Mouse (Mus musculus): ENCODE data around the gene Pibf1. TPM values are rescaled to one million over a fixed set of nuclear protein-coding genes. Genes with fewer than 3 reads are reported as not detected.

Gene Pibf1
- polyA plus RNA-seq, 1 experiment from 2014 or later, result 13.7 TPM

GRCm38 (mm10) chr14:99163051-99163450, 63.8 kb downstream of the Pibf1 start:
- H3K9ac ChIP-seq (ENCODE audit: low read length), result no peak overlapping the region
- H3K4me3 ChIP-seq (replicated peaks; ENCODE audit: low read length), result no peak overlapping the region
- no peak overlapping the region for H3K4me2 ChIP-seq (ENCODE audit: low read depth, low read length)
- H3K36me3 ChIP-seq (ENCODE audit: control insufficient read depth, insufficient read depth, low read length), result 0 out of 2 replicates have a peak, but pooled peaks cover 3% of the 10 kb centered on the region
- no peaks in the 10 kb centered on the region for H3K4me1 ChIP-seq (ENCODE audit: control insufficient read depth, insufficient read depth, low read length)
- no peak for ATAC-seq (ENCODE audit: insufficient read depth, low FRiP score)
- no peaks in the 10 kb centered on the region for H3K27me3 ChIP-seq (ENCODE audit: control insufficient read depth, insufficient read depth, low read length)
- H3K9me3 ChIP-seq (replicated peaks; ENCODE audit: control insufficient read depth, low read length), result no peaks in the 10 kb centered on the region
- 88% methylated on average over 3 of the region's 3 CpGs for WGBS
- no peak overlapping the region for H3K27ac ChIP-seq (ENCODE audit: low read length)

- Histone ChIP-seq H3K9ac (ENCODE audit: low read length) (no peak overlapping the region), H3K27me3 (ENCODE audit: control insufficient read depth, insufficient read depth, low read length) (no peaks in the 10 kb centered on the region), H3K4me3 (replicated peaks; ENCODE audit: low read length) (no peak overlapping the region), H3K36me3 (ENCODE audit: control insufficient read depth, insufficient read depth, low read length) (no peaks in the 10 kb centered on the region), H3K9me3 (replicated peaks; ENCODE audit: control insufficient read depth, low read length) (no peaks in the 10 kb centered on the region), H3K27ac (ENCODE audit: low read length) (peak overlapping the region; percentile 50), H3K4me1 (ENCODE audit: control insufficient read depth, insufficient read depth, low read length) (peaks cover 3% of the 10 kb centered on the region; the same call in 1 of the 2 replicates), H3K4me2 (ENCODE audit: low read depth, low read length) (no peak overlapping the region)
- ATAC-seq (ENCODE audit: insufficient read depth, low FRiP score), result peak; percentile 85
- 61% methylated on average over 4 of the region's 4 CpGs for WGBS
Measured at GRCm38 (mm10) chr14:99174138-99174745, 75.0 kb downstream of the Pibf1 start.

GRCm38 (mm10) chr14:99176559-99176958, 77.3 kb downstream of the Pibf1 start:
- Histone ChIP-seq H3K4me1 (ENCODE audit: control insufficient read depth, insufficient read depth, low read length) (peaks cover 3% of the 10 kb centered on the region; the same call in 1 of the 2 replicates), H3K36me3 (ENCODE audit: control insufficient read depth, insufficient read depth, low read length) (no peaks in the 10 kb centered on the region), H3K4me2 (ENCODE audit: low read depth, low read length) (no peak overlapping the region), H3K9me3 (replicated peaks; ENCODE audit: control insufficient read depth, low read length) (no peaks in the 10 kb centered on the region), H3K27ac (ENCODE audit: low read length) (peak overlapping the region; percentile 42; the same call in 1 of the 2 replicates), H3K27me3 (ENCODE audit: control insufficient read depth, insufficient read depth, low read length) (no peaks in the 10 kb centered on the region), H3K4me3 (replicated peaks; ENCODE audit: low read length) (no peak overlapping the region), H3K9ac (ENCODE audit: low read length) (no peak overlapping the region)
- 37% methylated on average over 9 of the region's 9 CpGs for WGBS
- peak; percentile 59; the same call in 1 of the 2 replicates for ATAC-seq (ENCODE audit: insufficient read depth, low FRiP score)

- Histone ChIP-seq H3K9me3 (replicated peaks; ENCODE audit: control insufficient read depth, low read length) (no peaks in the 10 kb centered on the region), H3K4me2 (ENCODE audit: low read depth, low read length) (no peak overlapping the region), H3K36me3 (ENCODE audit: control insufficient read depth, insufficient read depth, low read length) (no peaks in the 10 kb centered on the region), H3K9ac (ENCODE audit: low read length) (no peak overlapping the region), H3K4me1 (ENCODE audit: control insufficient read depth, insufficient read depth, low read length) (no peaks in the 10 kb centered on the region), H3K27ac (ENCODE audit: low read length) (no peak overlapping the region), H3K27me3 (ENCODE audit: control insufficient read depth, insufficient read depth, low read length) (no peaks in the 10 kb centered on the region), H3K4me3 (replicated peaks; ENCODE audit: low read length) (no peak overlapping the region)
- ATAC-seq (ENCODE audit: insufficient read depth, low FRiP score), result no peak
- 78% methylated on average over 5 of the region's 5 CpGs for WGBS
Measured at GRCm38 (mm10) chr14:99190153-99190790, 91.0 kb downstream of the Pibf1 start.

- no peaks in the 10 kb centered on the region for H3K9me3 ChIP-seq (replicated peaks; ENCODE audit: control insufficient read depth, low read length)
- ATAC-seq (ENCODE audit: insufficient read depth, low FRiP score), result no peak
- no peak overlapping the region for H3K9ac ChIP-seq (ENCODE audit: low read length)
- H3K27ac ChIP-seq (ENCODE audit: low read length), result no peak overlapping the region
- H3K27me3 ChIP-seq (ENCODE audit: control insufficient read depth, insufficient read depth, low read length), result no peaks in the 10 kb centered on the region
- WGBS, result 84% methylated on average over 2 of the region's 2 CpGs
- H3K4me2 ChIP-seq (ENCODE audit: low read depth, low read length), result no peak overlapping the region
- H3K36me3 ChIP-seq (ENCODE audit: control insufficient read depth, insufficient read depth, low read length), result no peaks in the 10 kb centered on the region
- H3K4me1 ChIP-seq (ENCODE audit: control insufficient read depth, insufficient read depth, low read length), result no peaks in the 10 kb centered on the region
- no peak overlapping the region for H3K4me3 ChIP-seq (replicated peaks; ENCODE audit: low read length)
Measured at GRCm38 (mm10) chr14:99205865-99206264, 106.6 kb downstream of the Pibf1 start.

GRCm38 (mm10) chr14:99206591-99206990, 107.4 kb downstream of the Pibf1 start:
- Histone ChIP-seq H3K4me1 (ENCODE audit: control insufficient read depth, insufficient read depth, low read length) (no peaks in the 10 kb centered on the region), H3K4me2 (ENCODE audit: low read depth, low read length) (no peak overlapping the region), H3K36me3 (ENCODE audit: control insufficient read depth, insufficient read depth, low read length) (no peaks in the 10 kb centered on the region), H3K9ac (ENCODE audit: low read length) (no peak overlapping the region), H3K27me3 (ENCODE audit: control insufficient read depth, insufficient read depth, low read length) (no peaks in the 10 kb centered on the region), H3K27ac (ENCODE audit: low read length) (no peak overlapping the region), H3K4me3 (replicated peaks; ENCODE audit: low read length) (no peak overlapping the region), H3K9me3 (replicated peaks; ENCODE audit: control insufficient read depth, low read length) (no peaks in the 10 kb centered on the region)
- WGBS, result 77% methylated on average over 5 of the region's 5 CpGs
- peak; percentile 13; the same call in 1 of the 2 replicates for ATAC-seq (ENCODE audit: insufficient read depth, low FRiP score)

GRCm38 (mm10) chr14:99210431-99210830, 111.2 kb downstream of the Pibf1 start:
- no peaks in the 10 kb centered on the region for H3K36me3 ChIP-seq (ENCODE audit: control insufficient read depth, insufficient read depth, low read length)
- no peak overlapping the region for H3K4me2 ChIP-seq (ENCODE audit: low read depth, low read length)
- no peak overlapping the region for H3K27ac ChIP-seq (ENCODE audit: low read length)
- no peaks in the 10 kb centered on the region for H3K4me1 ChIP-seq (ENCODE audit: control insufficient read depth, insufficient read depth, low read length)
- ATAC-seq (ENCODE audit: insufficient read depth, low FRiP score), result no peak
- WGBS, result 76% methylated on average over 5 of the region's 5 CpGs
- no peaks in the 10 kb centered on the region for H3K27me3 ChIP-seq (ENCODE audit: control insufficient read depth, insufficient read depth, low read length)
- H3K9ac ChIP-seq (ENCODE audit: low read length), result no peak overlapping the region
- no peak overlapping the region for H3K4me3 ChIP-seq (replicated peaks; ENCODE audit: low read length)
- H3K9me3 ChIP-seq (replicated peaks; ENCODE audit: control insufficient read depth, low read length), result no peaks in the 10 kb centered on the region

GRCm38 (mm10) chr14:99218396-99219012, 119.3 kb downstream of the Pibf1 start:
- H3K4me2 ChIP-seq (ENCODE audit: low read depth, low read length), result no peak overlapping the region
- no peak for ATAC-seq (ENCODE audit: insufficient read depth, low FRiP score)
- 80% methylated on average over 7 of the region's 7 CpGs for WGBS
- no peaks in the 10 kb centered on the region for H3K27me3 ChIP-seq (ENCODE audit: control insufficient read depth, insufficient read depth, low read length)
- no peak overlapping the region for H3K27ac ChIP-seq (ENCODE audit: low read length)
- no peaks in the 10 kb centered on the region for H3K4me1 ChIP-seq (ENCODE audit: control insufficient read depth, insufficient read depth, low read length)
- no peak overlapping the region for H3K9ac ChIP-seq (ENCODE audit: low read length)
- H3K9me3 ChIP-seq (replicated peaks; ENCODE audit: control insufficient read depth, low read length), result no peaks in the 10 kb centered on the region
- H3K36me3 ChIP-seq (ENCODE audit: control insufficient read depth, insufficient read depth, low read length), result no peaks in the 10 kb centered on the region
- H3K4me3 ChIP-seq (replicated peaks; ENCODE audit: low read length), result no peak overlapping the region

- Histone ChIP-seq H3K9me3 (replicated peaks; ENCODE audit: control insufficient read depth, low read length) (no peaks in the 10 kb centered on the region), H3K36me3 (ENCODE audit: control insufficient read depth, insufficient read depth, low read length) (no peaks in the 10 kb centered on the region), H3K4me1 (ENCODE audit: control insufficient read depth, insufficient read depth, low read length) (no peaks in the 10 kb centered on the region), H3K9ac (ENCODE audit: low read length) (no peak overlapping the region), H3K4me3 (replicated peaks; ENCODE audit: low read length) (no peak overlapping the region), H3K4me2 (ENCODE audit: low read depth, low read length) (no peak overlapping the region), H3K27me3 (ENCODE audit: control insufficient read depth, insufficient read depth, low read length) (no peaks in the 10 kb centered on the region), H3K27ac (ENCODE audit: low read length) (no peak overlapping the region)
- WGBS, result 32% methylated on average over 9 of the region's 9 CpGs
- ATAC-seq (ENCODE audit: insufficient read depth, low FRiP score), result no peak
Measured at GRCm38 (mm10) chr14:99219757-99220171, 120.5 kb downstream of the Pibf1 start.
